Mouse (Mus musculus) heart, postnatal 14 days (tissue): Measurements from ENCODE around the gene Ano6. TPM values are rescaled to one million over a fixed set of nuclear protein-coding genes. Genes with fewer than 3 reads are reported as not detected.

Source experiments
- DNase-seq, 2 experiments: peaks; one replicate each; pipeline ENCODE4 v3.0.0; 2021 to 2022
- intact Hi-C: fragments of 180-260 bp; cut with DNase I; formaldehyde crosslinking; loops from one replicate; pipeline ENCODE4 v1.15.1; 2025
- total RNA-seq, 2 experiments: library from RNA; stranded (reverse); gene quantifications; 2 replicates each; pipeline ENCODE4 v1.2.3; 2021

Gene Ano6
- total RNA-seq, 2 experiments from 2014 or later = 38.9 to 39.7 TPM

DNA sequence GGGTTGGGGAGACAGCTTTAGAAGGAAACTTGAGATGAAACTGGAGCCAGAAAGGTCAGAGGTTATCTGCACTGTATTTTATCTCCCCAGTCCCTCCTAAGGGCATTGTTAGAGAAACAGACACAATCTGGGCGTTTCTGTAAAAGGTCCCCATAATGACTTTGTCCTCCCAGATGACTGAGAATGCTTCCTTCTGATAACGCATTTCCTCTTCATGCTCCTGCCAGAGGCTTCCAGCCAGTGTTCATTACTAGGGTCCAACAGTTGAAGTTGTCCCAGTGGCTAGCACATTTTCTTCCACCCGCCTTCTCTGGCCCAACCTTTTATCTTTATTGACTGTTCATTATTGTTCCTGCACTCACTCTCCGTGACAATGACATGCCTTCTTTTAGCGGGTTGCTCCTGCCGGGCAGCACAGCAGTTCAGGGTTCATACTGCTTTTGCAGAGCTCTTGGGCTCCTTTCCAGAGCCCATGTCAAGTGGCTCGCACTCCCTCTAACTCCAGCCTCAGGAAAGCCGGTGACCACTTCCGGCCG lies 90.0 kb downstream of the Ano6 start:
- DNase-seq = peak; percentile 44 to 56
- intact Hi-C loops = loop anchor here (5.0 kb wide), 4 partner anchors 42 to 108 kb away; partner anchors contain the start of gene Ano6

DNA sequence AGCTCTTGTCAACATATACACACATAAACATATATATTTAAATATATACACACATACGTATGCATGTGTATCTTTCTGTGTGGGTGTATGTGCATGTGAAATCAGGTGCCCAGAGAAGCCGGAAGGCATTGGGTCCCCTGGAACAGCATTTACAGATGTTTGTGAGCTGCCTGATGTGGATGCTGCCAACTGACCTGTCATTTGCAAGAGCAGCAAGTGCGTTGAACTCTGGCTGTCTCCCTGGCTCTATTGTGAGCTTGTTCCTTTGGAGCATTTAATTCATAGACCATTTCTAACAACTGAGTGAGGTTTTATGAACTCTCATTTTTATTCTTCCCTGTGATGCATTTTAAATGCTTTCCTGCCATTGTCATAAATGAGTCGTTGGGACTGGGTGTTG lies 91.8 kb downstream of the Ano6 start:
- intact Hi-C loops = loop anchor here (5.0 kb wide), 4 partner anchors 40 to 110 kb away; partner anchors contain the start of gene Ano6
- DNase-seq = no peak

DNA sequence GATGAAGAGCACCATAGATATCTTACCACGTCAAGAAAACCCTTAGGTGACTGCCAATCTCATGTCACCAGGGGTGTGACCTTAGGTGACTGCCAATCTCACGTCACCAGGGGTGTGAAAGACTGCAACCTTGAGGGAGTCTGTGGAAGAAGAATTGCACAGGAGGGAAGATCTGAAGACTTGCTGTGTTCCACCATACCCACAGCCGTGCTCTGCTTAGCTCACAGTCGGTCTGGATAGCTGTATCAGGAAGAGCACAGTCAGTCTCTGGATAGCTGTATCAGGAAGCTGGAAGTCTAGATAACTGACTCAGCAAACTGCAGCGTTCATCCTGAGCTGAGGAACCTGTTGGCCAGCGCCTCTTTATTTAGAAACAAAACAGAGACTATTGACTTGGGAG lies 92.9 kb downstream of the Ano6 start:
- no peak for DNase-seq
- intact Hi-C loops = loop anchor here (5.0 kb wide), 4 partner anchors 39 to 111 kb away; partner anchors contain the start of gene Ano6

DNA sequence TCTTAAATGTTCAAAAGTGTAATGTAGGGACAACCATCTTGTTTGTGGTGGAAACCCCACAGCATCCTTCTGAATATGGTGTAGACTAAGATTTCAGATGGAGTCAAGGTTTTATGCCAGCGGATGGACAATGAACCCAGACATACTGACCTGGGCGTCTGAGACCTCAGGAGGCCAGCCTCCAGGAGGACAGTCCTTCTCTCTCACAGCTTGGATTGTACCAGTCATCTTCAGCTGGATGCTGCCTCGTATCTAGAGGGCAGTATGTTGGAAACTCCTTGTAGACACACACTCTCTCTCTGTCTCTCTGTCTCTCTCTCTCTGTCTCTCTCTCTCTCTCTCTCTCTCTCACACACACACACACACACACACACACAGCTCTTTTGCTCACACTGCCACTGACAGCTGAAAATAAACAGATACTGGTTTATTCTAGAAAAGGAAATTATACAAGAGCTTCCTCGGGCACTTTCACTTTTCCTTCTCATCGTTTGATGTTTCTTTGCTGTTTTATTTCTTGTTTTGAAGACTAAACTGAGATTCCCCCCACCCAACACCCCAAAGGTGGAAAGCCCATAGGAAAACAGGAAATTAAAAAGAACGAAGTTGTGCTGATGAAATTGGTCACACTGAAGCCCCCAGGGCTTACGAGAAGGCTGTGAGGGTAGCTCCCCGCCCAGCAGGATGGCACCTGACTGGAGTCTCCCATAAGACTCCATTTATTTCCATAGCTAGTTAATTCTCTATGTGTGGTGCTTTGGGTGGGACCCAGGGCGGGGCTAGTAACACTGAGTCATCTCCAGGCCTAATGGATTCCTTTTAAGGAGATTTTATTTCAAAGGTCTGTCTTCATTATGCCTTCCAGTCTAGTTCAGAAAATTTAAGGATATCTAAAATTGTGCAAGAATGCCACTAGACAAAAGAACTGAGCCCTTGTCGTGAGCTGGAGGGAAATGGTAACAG lies 94.3 kb downstream of the Ano6 start:
- no peak for DNase-seq
- intact Hi-C loops = loop anchor here (5.0 kb wide), 4 partner anchors 37 to 113 kb away; partner anchors contain the start of gene Ano6

DNA sequence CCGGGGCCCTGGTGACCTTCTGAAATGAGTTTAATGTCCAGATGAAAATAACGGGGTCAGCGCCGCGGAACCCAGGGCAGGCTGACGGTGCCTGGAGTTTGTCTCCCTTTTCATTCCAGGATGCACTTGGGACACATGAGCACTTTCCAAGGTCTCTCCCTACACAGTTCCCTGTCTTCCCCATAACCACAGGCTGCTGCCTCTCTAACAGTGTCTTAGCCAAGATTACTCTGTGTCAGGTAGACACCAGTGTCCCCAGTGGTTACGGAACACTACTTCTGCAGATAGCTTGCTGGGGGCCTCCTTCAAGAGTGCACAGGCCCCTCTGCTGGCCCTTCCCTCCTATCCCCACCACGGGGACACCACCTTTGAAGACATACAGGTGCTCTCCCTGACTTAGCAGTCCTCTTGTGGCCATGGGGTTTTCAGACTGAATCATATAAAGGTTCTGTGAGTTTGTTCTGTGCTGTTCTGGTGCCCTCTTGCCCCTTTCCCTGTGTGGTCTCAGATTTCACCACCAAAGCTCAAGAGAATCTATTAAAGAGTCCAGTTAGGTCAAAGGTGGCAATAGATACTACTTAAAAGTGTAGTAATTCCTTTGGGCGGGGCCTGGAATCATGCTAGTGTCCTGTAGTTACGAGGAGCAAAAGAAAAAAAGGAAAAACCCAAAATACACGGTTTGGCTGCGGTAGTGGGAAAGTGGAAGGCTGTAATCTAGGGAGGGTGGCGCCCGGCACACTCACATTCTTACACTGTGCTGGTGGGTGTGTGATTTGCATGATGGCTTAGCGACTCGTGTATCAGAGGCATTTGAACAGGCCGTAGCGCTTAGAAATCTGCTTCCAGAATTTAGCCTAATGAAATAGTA lies 95.5 kb downstream of the Ano6 start:
- DNase-seq = no peak
- intact Hi-C loops = no loop called here

DNA sequence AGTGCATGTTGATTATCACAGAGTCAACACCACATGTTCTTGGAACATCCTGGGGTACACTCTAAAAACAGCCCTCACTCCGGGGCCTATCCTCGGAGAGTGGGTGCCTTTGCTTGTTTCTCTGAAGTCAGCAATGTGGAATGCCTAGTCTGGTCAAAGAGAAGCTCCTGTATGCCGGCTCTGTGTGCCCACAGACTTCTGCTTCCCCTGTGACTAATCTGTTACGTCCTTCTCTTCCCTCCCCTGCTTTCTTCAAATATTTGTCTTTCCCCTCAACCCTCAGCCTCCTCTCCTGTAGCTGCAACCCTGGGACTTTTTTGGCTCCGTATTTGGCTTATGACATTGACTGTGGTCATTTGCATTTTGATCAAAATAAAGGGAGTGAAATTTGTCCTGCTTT lies 96.7 kb downstream of the Ano6 start:
- DNase-seq = no peak

DNA sequence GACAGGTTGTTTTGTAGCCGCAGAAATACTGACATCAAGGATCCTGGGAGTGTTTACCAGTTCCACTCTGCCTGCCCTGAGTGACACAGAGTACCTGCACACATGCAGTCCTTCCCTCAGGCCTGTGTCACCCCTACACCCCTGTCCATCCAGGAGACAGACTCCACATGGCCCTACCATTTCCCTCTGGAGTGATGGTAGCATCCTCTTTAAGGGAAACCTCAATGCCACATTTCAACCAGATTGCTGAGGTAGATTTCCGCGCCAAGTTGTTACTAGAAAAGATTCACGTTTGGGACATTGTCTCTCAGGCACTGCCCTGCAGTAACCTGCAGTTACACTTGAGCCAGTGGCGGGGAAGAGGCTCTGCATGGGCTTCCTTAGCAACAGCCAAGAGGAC lies 97.9 kb downstream of the Ano6 start:
- intact Hi-C loops = no loop called here
- DNase-seq = no peak

More for the DNA sequence above, 96.7 kb downstream of the Ano6 start:
- intact Hi-C loops = no loop called here

DNA sequence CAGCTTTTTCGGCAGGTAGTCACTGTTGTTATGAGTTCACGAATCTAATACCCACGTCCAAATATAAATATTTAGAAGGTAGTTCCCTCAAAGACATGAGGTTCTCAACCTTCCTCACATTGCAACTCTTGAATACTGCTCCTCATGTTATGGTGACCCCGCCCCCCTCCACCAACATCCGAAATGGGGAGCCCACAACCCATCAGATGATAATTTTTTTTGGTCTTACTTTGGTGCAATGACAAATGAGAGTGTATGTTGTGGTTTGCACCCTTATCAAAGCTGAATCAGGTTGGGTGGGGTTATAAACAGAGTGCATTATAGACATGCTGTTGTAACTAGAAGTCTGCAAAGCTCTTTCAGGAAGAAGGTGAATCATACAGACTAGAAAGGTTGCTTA lies 99.7 kb downstream of the Ano6 start:
- intact Hi-C loops = no loop called here
- DNase-seq = no peak

DNA sequence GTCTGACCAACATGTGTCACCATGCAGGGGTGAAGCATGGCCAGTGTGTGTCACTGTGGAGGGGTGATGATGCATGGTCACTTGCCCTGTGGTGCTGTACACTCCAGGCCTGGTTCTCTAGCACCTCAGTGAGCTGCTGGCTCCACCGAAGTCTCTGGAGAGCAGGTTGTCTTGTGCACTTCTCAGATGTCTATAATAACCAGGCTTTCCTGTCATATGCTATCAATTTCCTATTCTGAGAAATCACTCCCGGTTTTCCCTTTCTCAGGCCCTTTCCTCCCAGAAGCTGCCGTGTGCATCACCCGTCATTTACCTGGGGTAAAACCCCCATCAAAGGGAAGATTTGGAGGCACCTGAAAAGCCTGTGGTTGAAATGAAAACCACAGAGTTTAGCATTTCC lies 101.5 kb downstream of the Ano6 start:
- DNase-seq = no peak
- intact Hi-C loops = no loop called here

DNA sequence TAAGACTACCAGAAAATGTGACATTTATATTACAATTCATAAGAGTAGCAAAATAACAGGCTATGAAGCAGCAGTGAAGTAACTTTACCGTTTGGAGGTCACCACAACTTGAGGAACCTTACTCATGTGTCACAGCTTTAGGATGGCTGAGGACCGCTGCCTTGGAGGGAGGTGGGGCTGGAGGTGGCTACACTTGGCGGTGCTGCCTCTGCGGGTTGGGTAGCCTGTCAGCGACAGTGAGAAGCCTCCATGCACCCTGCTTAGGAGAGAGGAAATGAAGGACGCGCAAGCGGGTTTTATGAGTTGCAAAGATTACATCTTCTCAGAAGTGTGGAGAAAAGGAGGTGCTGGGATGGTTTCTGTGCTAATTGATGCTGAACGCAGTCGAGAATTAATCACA lies 102.3 kb downstream of the Ano6 start:
- intact Hi-C loops = no loop called here
- no peak for DNase-seq

DNA sequence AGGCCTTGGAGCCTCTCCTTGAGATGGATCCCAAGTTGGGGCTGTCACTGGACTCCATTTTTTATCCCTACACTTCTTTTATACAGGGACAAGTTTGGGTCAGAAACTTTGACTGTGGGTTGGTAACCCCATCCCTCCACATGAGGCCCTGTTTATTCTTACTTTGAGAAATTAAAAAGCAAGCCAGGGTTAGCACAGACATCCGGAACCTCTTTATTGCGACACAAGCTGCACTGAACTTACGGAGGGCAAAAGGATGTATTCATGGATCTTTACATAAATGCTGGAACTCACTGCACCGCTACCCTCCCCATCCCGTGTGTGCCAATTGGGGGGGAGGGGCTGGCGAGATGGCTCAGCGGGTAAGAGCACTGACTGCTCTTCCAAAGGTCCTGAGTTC lies 105.1 kb downstream of the Ano6 start:
- intact Hi-C loops = no loop called here
- no peak for DNase-seq

DNA sequence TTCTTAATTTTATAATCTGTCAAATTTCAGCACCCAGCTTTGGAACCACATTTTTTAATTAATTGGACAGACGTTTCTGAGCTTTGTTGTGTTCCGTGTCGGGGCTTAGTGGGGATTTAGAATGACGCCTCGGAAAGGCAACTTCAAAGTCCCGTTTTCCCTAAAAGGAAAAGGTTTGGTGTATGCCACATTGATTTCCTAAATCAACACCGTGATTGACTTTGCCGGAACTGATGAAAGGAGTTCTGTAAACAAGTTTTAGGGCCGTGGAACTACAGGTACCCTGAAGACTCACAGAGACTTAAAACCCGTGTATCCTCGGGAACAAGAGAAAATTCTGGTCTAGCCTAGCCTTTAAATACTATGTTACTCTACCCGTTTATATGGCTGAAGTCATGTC lies 107.0 kb downstream of the Ano6 start:
- intact Hi-C loops = no loop called here
- DNase-seq = no peak

DNA sequence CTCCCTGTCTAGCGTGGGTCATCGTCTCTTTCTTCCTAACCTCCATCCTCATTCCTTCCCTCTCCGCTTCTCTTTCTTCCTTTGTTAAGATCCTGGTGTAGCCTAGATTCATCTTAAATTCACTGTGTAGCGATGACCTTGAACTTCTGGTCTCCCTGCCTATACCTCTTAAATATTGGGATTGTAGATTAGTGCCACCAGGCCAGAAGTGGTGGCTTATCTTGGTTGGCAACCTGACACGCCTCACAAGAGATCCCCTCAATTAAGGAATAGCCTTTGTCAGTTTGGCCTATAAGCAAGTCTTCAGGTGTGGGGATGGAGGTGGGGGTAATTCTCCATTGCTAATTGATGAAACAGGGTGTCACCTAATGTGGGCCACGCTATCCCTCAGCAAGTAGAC lies 107.8 kb downstream of the Ano6 start:
- intact Hi-C loops = no loop called here
- DNase-seq = no peak

DNA sequence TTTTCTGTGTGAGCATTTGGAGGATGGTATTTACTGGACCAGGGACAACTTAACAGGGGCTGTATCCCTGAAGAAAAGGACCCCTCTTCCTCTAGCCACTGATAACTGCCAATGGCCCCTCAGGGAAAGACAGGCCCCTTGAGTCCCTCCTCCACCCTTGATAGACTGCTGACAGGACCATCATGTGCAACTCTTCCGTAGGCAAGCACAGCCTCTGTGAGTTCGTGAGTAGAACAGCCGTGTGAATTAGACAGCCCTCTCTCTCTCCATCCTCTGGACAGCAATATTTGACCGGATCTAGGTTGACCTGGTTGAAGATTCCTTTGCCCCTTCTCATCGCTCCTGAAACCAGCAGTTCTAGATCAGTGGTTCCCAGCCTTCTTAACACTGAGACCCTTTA lies 111.8 kb downstream of the Ano6 start:
- intact Hi-C loops = no loop called here
- no peak for DNase-seq

DNA sequence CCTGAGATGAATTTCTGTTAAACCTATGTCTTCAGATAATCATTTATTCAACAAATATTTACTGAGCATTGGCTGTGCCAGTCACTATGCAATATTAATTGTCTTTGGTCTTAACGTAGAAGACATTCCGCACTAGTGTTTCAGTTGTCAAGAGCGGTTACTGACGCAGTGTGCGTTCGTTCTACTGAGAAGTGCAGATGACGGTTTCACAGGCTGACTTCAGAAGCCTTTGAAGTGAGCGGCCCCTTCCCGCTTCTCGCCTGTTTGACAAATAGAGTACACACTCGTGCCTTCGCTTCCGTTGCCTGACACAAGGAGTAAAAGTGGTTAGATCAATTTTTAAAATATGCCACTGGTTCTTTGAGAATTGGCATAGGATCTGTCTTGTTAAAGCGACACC lies 113.6 kb downstream of the Ano6 start:
- DNase-seq = no peak
- intact Hi-C loops = no loop called here

DNA sequence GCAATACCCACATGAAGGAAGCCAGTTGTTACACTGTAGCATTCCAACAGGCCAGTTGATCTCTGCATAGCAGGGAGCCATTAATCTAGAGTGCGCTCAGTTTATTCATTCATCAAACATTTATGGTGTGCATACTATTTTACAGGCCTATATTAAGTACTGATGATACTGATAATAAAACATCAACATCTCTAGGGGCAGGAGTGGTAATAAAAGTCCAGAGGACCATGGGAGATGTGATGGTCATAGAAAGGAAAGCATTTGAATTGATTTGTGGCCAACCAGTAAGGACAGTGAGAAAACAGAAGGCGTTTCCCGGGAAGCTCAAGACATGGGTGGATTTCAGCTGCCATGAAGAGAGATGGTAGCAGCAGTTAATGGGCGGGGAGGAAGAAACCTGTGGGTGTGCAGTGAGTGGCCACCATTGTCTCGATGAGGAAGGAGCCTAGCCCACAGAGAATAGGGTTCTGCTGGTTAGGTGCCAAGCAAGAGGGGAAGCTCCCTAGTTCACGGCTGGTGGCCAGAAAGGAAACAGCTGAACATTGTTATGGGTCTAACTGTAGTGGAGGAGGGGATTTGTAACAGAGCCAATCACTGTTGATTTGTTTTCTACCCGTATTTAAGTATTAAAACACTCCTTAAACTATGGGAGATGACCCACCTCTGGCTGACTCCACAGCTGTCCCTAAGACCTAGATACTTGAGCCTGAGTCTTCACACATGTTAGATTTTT lies 115.5 kb downstream of the Ano6 start:
- intact Hi-C loops = no loop called here
- DNase-seq = peak; percentile 68 to 80

DNA sequence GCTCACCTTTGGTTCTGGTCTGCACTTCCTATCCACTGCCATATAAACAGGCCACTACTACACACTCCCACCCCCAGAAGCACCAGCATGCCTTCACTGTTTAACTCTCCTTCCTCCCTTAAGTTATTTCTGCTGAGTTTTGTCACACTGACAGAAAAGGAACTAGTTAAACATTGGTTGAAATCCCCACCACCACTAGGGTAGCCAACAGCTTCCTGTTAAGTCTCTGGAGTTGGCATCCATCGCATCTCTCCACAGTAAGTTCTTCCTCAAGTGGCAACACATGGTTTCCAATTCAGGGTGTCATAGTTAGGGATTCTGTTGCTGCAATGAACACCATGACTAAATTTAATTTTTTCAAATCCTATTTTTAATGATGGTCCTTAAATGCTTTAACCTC lies 116.2 kb downstream of the Ano6 start:
- no peak for DNase-seq

DNA sequence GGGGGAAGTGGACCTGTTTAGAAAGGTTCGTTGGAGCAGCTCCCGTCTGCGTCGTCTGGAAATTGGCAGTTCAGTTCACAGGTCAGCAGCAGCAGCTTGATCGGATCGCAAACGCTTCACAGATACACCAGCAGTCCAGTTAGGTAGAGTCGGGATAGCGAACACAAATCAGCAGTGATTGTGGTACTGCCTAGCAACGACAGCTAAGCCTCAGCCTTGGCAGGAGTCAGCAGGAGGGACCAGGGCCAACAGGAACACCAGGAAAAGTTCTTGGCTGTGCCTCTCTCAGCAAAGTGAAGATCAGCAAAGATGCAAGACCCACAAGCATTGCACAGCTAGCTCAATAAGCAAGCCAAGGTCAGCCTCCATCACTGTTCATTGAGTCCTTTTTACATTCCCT lies 116.7 kb downstream of the Ano6 start:
- DNase-seq = peak; percentile 73 to 84
- intact Hi-C loops = no loop called here

More for the DNA sequence above, 116.2 kb downstream of the Ano6 start:
- intact Hi-C loops = no loop called here

DNA sequence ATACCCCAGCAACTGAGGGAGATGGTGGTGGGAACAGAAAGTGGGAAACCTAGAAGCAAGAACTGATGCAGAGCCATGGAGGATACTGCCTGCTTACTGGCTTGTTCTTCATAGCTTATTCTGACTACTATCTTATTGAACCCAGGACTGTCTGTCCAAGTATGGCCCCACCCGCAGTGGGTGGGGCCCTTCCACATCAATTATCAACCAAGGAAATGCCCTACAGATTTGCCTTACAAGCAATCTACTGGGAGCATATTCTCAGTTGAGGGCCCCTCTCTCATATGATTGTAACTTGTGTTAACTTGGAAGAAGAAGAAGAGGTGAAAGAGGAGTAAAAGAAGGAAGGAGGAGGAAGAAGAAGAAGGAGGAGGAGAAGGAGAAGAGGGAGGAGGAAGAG lies 117.3 kb downstream of the Ano6 start:
- no peak for DNase-seq
- intact Hi-C loops = no loop called here

DNA sequence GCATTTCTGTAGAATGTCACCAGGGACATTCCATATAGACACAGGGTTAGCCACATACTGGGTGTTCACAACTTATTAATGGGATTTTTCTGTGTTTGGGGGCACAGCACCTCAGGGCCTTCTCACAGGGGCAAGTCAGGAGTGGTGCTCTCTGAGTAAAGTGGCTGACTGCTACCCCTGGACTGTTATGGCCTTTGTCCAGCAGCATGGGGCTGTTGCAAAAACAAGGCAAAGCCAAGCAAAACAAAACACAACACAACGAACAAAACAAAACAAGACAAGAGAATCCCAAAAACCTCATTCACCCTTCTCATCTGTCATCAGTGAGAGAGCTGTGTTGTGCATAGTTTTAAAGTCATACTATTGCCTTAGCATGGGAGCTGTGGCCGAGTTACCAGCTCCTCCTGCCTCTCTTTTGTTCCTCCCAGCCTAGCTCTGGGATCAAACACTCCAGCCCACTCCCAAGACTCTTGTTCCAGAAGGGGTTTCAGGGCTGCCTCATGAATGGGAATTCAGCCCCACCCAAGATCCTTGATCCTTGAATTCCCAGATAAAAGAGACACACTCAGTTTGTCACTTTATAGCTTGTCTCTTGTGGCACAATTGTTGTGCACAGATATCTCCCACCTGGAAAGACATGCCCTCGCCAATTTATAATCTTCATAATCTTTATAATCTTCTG lies 119.6 kb downstream of the Ano6 start:
- intact Hi-C loops = no loop called here
- no peak for DNase-seq
